Mouse (Mus musculus): ENCODE data around the gene Utp3. TPM values are rescaled to one million over a fixed set of nuclear protein-coding genes. Genes with fewer than 3 reads are reported as not detected.

Gene Utp3
- total RNA-seq, 2 experiments from 2014 or later: 29.4 to 29.8 TPM

GRCm38 (mm10) chr5:88604641-88605358 is 50.5 kb downstream of the Utp3 start:
- DNase-seq (ENCODE audit: low spot score in 2 of 2): no peak

Other genes starting within 250 kb of the Utp3 start
- gene Prol1, start 237.2 kb upstream of the Utp3 start, total RNA-seq (2021): not detected
- not detected for gene Amtn, start 178.4 kb upstream of the Utp3 start, total RNA-seq (2021)
- gene Ambn, start 98.5 kb upstream of the Utp3 start, total RNA-seq (2021): not detected
- not detected for gene Enam, start 66.5 kb upstream of the Utp3 start, total RNA-seq (2021)
- under 1 TPM; 0.51 to 0.87 TPM for gene Jchain, start 26.6 kb upstream of the Utp3 start, total RNA-seq (2021)
- 100 to 1,000 TPM; 181 TPM for gene Rufy3, start 10.6 kb downstream of the Utp3 start, total RNA-seq (2021)
- gene Grsf1, start 121.7 kb downstream of the Utp3 start, total RNA-seq (2021): 100 to 1,000 TPM; 103 to 109 TPM
- 10 to 100 TPM; 24.4 to 26.2 TPM for gene Mob1b, start 166.4 kb downstream of the Utp3 start, total RNA-seq (2021)
- 10 to 100 TPM; 15.1 to 18.7 TPM for gene Dck, start 210.5 kb downstream of the Utp3 start, total RNA-seq (2021)

Data from left cerebral cortex, adult 18-20 months (tissue).